Mouse (Mus musculus) kidney, adult 18-20 months (tissue): ENCODE measurements around the gene Cdkn1b.
A peak's percentile ranks its signal among the peaks of the same experiment; 100 is the strongest.

Experiments
- DNase-seq: peaks from one replicate; pipeline ENCODE4 v3.0.0; 2021

Cdkn1b gene

GRCm38 (mm10) chr6:134903891-134904884 lies 16.0 kb upstream of the Cdkn1b start:
- DNase-seq: no peak

GRCm38 (mm10) chr6:134905811-134906210 lies 14.4 kb upstream of the Cdkn1b start:
- DNase-seq: no peak

- DNase-seq: no peak
These were observed 5.7 kb upstream of the Cdkn1b start for GRCm38 (mm10) chr6:134914523-134914922.

- peak; percentile 50 for DNase-seq
These were observed 3.6 kb upstream of the Cdkn1b start for GRCm38 (mm10) chr6:134916641-134917040.

GRCm38 (mm10) chr6:134917087-134917486 lies 3.1 kb upstream of the Cdkn1b start:
- DNase-seq: peak; percentile 78

GRCm38 (mm10) chr6:134918769-134919168 lies 1.4 kb upstream of the Cdkn1b start:
- DNase-seq: no peak

- DNase-seq: no peak
These were observed 551 bp upstream of the Cdkn1b start for GRCm38 (mm10) chr6:134919511-134920189.

- peak; percentile 78 for DNase-seq
These were observed 953 bp downstream of the Cdkn1b start for GRCm38 (mm10) chr6:134921014-134921694.

GRCm38 (mm10) chr6:134921695-134922510 lies 1.7 kb downstream of the Cdkn1b start:
- no peak for DNase-seq

GRCm38 (mm10) chr6:134922511-134923195 lies 2.5 kb downstream of the Cdkn1b start:
- no peak for DNase-seq

- DNase-seq: no peak
These were observed 3.5 kb downstream of the Cdkn1b start for GRCm38 (mm10) chr6:134923670-134924069.

- DNase-seq: no peak
These were observed 4.1 kb downstream of the Cdkn1b start for GRCm38 (mm10) chr6:134924262-134924661.

GRCm38 (mm10) chr6:134925673-134926337 lies 5.6 kb downstream of the Cdkn1b start:
- no peak for DNase-seq

- no peak for DNase-seq
These were observed 6.1 kb downstream of the Cdkn1b start for GRCm38 (mm10) chr6:134926338-134926705.

GRCm38 (mm10) chr6:134926803-134927594 lies 6.8 kb downstream of the Cdkn1b start:
- peak; percentile 75 for DNase-seq

GRCm38 (mm10) chr6:134927595-134928095 lies 7.4 kb downstream of the Cdkn1b start:
- no peak for DNase-seq

GRCm38 (mm10) chr6:134928096-134928888 lies 8.1 kb downstream of the Cdkn1b start:
- DNase-seq: peak; percentile 89

- DNase-seq: peak; percentile 60
These were observed 8.7 kb downstream of the Cdkn1b start for GRCm38 (mm10) chr6:134928889-134929310.

GRCm38 (mm10) chr6:134929926-134930325 lies 9.7 kb downstream of the Cdkn1b start:
- no peak for DNase-seq
